Mouse (Mus musculus): ENCODE data around the gene Svs1. TPM values are rescaled to one million over a fixed set of nuclear protein-coding genes. Genes with fewer than 3 reads are reported as not detected.
A peak's percentile ranks its signal among the peaks of the same experiment; 100 is the strongest.

Gene Svs1
- polyA plus RNA-seq, 1 experiment from 2014 or later, result not detected

- Histone ChIP-seq H3K9me3 (peaks cover 5% of the 10 kb centered on the region; the same call in 1 of the 2 replicates), H3K4me3 (no peak overlapping the region), H3K4me1 (replicated peaks) (peaks cover 9% of the 10 kb centered on the region; the same call in 1 of the 2 replicates), H3K27ac (no peak overlapping the region), H3K27me3 (peaks cover 7% of the 10 kb centered on the region; the same call in 1 of the 2 replicates), H3K9ac (no peak overlapping the region), H3K36me3 (no peaks in the 10 kb centered on the region), H3K4me2 (no peak overlapping the region)
- 81% methylated on average over 4 of the region's 4 CpGs for WGBS
- no peak for ATAC-seq (ENCODE audit: low FRiP score)
These were observed 26.4 kb downstream of the Svs1 start for GRCm38 (mm10) chr6:49013023-49013422.

DNA sequence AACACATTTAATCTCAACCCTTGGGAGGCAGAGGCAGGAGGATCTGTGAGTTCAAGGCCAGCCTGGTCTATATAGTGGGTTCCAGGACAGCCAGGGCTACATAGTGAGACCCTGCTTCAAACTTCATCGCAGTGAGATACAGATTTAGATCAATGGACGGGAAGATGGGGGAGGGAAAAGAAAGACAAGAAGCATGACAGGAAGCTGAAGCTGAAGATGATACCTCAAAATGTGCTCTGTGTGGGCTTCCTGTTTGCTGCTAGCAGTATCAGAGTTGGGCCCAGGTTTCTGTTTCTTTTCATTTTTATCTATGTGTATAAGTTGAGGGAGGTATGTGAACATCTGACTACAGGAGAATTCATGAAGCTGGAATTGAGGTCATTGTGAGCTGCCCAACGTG, 26.8 kb downstream of the Svs1 start:
- Histone ChIP-seq H3K9ac (no peak overlapping the region), H3K27me3 (peaks cover 7% of the 10 kb centered on the region; the same call in 1 of the 2 replicates), H3K9me3 (peaks cover 5% of the 10 kb centered on the region; the same call in 1 of the 2 replicates), H3K4me1 (replicated peaks) (peaks cover 5% of the 10 kb centered on the region; the same call in 1 of the 2 replicates), H3K27ac (no peak overlapping the region), H3K36me3 (no peaks in the 10 kb centered on the region), H3K4me2 (no peak overlapping the region), H3K4me3 (no peak overlapping the region)
- no peak for ATAC-seq (ENCODE audit: low FRiP score)
- 89% methylated on average over 3 of the region's 3 CpGs for WGBS

- Histone ChIP-seq H3K9ac (no peak overlapping the region), H3K4me3 (no peak overlapping the region), H3K9me3 (no peaks in the 10 kb centered on the region), H3K27ac (no peak overlapping the region), H3K4me2 (no peak overlapping the region), H3K27me3 (peaks cover 4% of the 10 kb centered on the region; the same call in 1 of the 2 replicates), H3K36me3 (no peaks in the 10 kb centered on the region), H3K4me1 (replicated peaks) (peaks cover 5% of the 10 kb centered on the region)
- no peak for ATAC-seq (ENCODE audit: low FRiP score)
- 61% methylated on average over 12 of the region's 12 CpGs for WGBS
These were observed 30.5 kb downstream of the Svs1 start for GRCm38 (mm10) chr6:49017150-49017549.

GRCm38 (mm10) chr6:49019341-49019740, 32.7 kb downstream of the Svs1 start:
- H3K36me3 ChIP-seq, result no peaks in the 10 kb centered on the region
- WGBS, result 94% methylated on average over 1 of the region's 1 CpGs
- H3K4me1 ChIP-seq (replicated peaks), result peaks cover 5% of the 10 kb centered on the region
- no peak overlapping the region for H3K27ac ChIP-seq
- ATAC-seq (ENCODE audit: low FRiP score), result no peak
- no peaks in the 10 kb centered on the region for H3K9me3 ChIP-seq
- H3K9ac ChIP-seq, result no peak overlapping the region
- no peak overlapping the region for H3K4me2 ChIP-seq
- H3K27me3 ChIP-seq, result 0 out of 2 replicates have a peak, but pooled peaks cover 5% of the 10 kb centered on the region
- H3K4me3 ChIP-seq, result no peak overlapping the region

DNA sequence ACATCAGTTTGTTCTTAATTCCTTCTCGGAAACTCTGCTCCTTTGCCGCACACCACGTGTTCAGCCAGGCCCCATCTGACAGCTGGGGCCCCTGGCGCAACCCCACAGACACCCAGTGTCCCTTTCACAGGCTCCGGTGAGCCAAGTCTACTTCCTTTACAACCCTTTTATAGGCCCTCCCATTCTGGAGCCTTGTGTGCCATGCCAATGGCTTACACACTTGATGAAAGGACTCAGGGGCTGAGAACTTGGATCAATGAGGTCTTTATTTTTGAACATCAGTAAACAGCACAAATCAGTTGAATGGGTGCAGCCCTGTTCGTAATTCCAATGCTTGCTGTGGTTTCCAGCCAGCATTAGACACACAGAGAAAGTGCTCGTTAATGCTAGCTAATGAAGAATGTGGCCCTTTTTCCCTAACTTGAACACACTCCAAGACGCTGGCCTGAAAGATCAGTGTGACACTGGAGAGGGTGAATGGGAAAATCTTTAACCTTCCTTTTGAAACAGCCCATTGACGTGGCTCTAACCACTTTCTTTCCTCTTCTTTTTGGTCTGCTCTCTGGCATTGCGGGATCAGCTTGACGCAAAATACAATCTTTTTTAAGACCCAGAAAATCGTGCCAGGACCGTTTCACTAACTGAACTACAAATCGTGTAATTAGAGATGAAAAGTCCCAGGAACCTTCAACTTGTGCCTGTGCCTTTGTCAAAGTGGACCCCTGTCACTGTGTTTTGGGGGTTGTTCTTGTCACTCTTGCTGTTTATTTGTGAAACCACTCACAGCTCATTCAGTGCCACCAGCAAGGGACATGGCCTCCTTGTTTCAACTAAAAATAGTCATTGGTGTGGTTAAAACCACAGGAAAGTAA, 34.7 kb downstream of the Svs1 start:
- peaks cover 5% of the 10 kb centered on the region for H3K4me1 ChIP-seq (replicated peaks)
- no peaks in the 10 kb centered on the region for H3K9me3 ChIP-seq
- H3K9ac ChIP-seq, result no peak overlapping the region
- H3K4me2 ChIP-seq, result no peak overlapping the region
- H3K36me3 ChIP-seq, result no peaks in the 10 kb centered on the region
- ATAC-seq (ENCODE audit: low FRiP score), result peak; percentile 85
- WGBS, result 60% methylated on average over 14 of the region's 14 CpGs
- no peak overlapping the region for H3K4me3 ChIP-seq
- H3K27me3 ChIP-seq, result 0 out of 2 replicates have a peak, but pooled peaks cover 5% of the 10 kb centered on the region
- H3K27ac ChIP-seq, result no peak overlapping the region

GRCm38 (mm10) chr6:49022384-49022783, 35.7 kb downstream of the Svs1 start:
- 89% methylated on average over 2 of the region's 2 CpGs for WGBS
- no peak overlapping the region for H3K4me2 ChIP-seq

DNA sequence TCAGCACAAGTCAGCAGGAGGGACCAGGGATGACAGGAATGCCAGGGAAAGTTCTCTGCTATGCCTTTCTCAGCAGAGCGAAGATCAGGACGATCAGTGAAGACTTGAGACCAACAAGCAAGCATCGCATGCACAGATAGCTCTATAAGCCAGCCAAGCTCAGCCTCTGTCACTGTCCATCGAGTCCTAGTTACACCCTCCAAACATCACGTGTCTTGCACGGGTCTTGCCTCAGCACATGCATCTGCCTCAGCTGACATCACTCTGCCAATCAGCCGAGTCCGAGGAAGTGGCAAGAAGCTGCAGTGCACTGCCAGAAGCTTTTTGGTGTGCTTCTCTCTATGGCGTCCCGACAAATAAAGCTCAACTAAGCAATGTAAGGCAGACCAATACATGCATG, 36.7 kb downstream of the Svs1 start:
- Histone ChIP-seq H3K27ac (no peak overlapping the region), H3K27me3 (0 out of 2 replicates have a peak, but pooled peaks cover 5% of the 10 kb centered on the region), H3K4me2 (no peak overlapping the region), H3K36me3 (no peaks in the 10 kb centered on the region), H3K4me3 (no peak overlapping the region), H3K9me3 (no peaks in the 10 kb centered on the region), H3K9ac (no peak overlapping the region), H3K4me1 (replicated peaks) (peaks cover 5% of the 10 kb centered on the region)
- WGBS, result 92% methylated on average over 10 of the region's 10 CpGs
- ATAC-seq (ENCODE audit: low FRiP score), result no peak

More at GRCm38 (mm10) chr6:49022384-49022783, 35.7 kb downstream of the Svs1 start:
- H3K36me3 ChIP-seq, result no peaks in the 10 kb centered on the region
- H3K4me3 ChIP-seq, result no peak overlapping the region
- ATAC-seq (ENCODE audit: low FRiP score), result no peak
- H3K9me3 ChIP-seq, result no peaks in the 10 kb centered on the region
- 0 out of 2 replicates have a peak, but pooled peaks cover 5% of the 10 kb centered on the region for H3K27me3 ChIP-seq
- peaks cover 5% of the 10 kb centered on the region for H3K4me1 ChIP-seq (replicated peaks)
- no peak overlapping the region for H3K9ac ChIP-seq
- H3K27ac ChIP-seq, result no peak overlapping the region

DNA sequence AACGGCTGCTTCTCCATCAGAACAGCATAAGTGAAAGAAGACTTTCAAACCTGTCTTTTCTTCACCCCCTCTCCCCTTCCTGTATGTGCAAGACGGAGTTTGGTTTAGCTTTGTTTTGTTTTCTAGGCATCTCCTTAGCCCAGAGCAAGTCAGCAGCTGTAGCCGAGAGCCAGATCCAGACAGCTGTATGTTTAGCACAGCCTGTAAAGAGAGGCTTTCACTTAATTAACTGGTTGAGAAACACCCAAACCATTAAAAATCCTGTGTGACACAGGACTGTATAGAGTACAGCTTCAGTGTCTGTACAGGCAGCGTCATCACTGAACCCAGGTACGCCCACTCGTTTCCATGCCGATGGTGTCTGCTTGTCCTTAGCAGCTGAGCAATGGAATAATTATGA, 38.6 kb downstream of the Svs1 start:
- no peak for ATAC-seq (ENCODE audit: low FRiP score)
- no peak overlapping the region for H3K4me2 ChIP-seq
- H3K9me3 ChIP-seq, result no peaks in the 10 kb centered on the region
- H3K4me3 ChIP-seq, result no peak overlapping the region
- no peaks in the 10 kb centered on the region for H3K36me3 ChIP-seq
- H3K4me1 ChIP-seq (replicated peaks), result peaks cover 5% of the 10 kb centered on the region
- no peak overlapping the region for H3K27ac ChIP-seq
- H3K27me3 ChIP-seq, result 0 out of 2 replicates have a peak, but pooled peaks cover 5% of the 10 kb centered on the region
- no peak overlapping the region for H3K9ac ChIP-seq
- WGBS, result 87% methylated on average over 7 of the region's 7 CpGs

DNA sequence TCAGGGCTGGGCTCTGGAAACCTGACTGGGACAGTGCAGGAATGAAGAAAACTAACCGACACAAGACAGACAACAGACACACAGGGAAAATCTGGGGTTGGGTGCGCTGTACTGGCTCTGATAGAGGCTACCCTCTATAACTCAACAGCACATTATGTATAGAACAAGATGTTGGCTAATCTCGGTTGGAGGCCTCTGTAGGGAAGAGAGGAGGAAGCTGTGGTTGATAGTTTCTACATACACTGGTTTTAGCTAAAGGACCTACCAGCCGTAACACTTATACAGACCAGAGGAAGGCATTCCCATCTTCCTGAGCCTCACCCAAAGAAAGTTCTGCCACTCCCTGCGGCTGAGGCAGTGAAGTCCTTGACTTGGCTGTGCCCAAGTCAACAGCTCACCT, 39.8 kb downstream of the Svs1 start:
- H3K4me1 ChIP-seq (replicated peaks), result no peaks in the 10 kb centered on the region; the same call in 1 of the 2 replicates
- no peaks in the 10 kb centered on the region for H3K36me3 ChIP-seq
- no peak overlapping the region for H3K9ac ChIP-seq
- H3K4me3 ChIP-seq, result no peak overlapping the region
- no peaks in the 10 kb centered on the region for H3K9me3 ChIP-seq
- 0 out of 2 replicates have a peak, but pooled peaks cover 5% of the 10 kb centered on the region for H3K27me3 ChIP-seq
- no peak overlapping the region for H3K4me2 ChIP-seq
- ATAC-seq (ENCODE audit: low FRiP score), result no peak
- H3K27ac ChIP-seq, result no peak overlapping the region
- 88% methylated on average over 5 of the region's 5 CpGs for whole genome bisulfite sequencing

DNA sequence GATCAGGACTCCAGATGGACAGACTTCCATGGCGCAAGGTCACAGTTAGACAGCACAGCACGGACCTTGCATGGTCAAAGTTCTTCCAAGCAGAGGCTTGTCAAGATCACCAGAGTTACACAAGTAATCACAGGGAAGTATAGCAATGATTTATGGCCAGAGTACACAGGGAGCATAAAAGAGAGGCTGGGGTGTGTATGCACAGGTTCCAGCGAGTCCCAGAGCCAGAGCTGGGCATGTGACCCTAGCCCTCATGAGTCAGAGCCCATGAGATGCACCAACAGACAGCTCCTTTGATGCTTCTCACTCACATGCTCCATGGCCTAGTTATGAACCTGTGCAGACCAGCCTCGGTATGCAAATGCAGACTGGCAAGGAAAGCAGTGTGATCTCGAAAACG, 41.4 kb downstream of the Svs1 start:
- 92% methylated on average over 6 of the region's 6 CpGs for WGBS

DNA sequence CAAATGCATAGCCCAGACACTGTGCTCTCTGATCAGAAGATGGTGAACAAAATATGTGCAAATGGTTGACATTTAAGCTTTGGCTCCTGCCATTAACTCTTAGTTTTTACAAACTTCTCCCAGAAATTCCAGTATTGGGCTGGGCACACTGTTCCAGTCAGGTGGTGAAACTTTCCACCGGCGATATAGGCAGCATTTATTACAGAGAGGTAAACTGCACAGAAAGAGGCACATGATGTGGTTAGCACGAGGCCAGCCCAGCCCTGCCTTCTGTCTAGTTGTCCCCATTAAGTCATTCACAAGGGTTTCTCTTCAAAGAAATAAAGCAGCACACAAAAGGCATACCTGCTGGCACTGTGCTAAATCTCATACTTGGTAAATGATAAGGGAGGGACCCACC, 42.0 kb downstream of the Svs1 start:
- no peak overlapping the region for H3K27ac ChIP-seq
- H3K36me3 ChIP-seq, result no peaks in the 10 kb centered on the region
- 94% methylated on average over 3 of the region's 3 CpGs for WGBS
- H3K9ac ChIP-seq, result no peak overlapping the region
- no peaks in the 10 kb centered on the region for H3K9me3 ChIP-seq
- H3K27me3 ChIP-seq, result no peaks in the 10 kb centered on the region
- no peak overlapping the region for H3K4me2 ChIP-seq
- no peak overlapping the region for H3K4me3 ChIP-seq
- no peak for ATAC-seq (ENCODE audit: low FRiP score)
- H3K4me1 ChIP-seq (replicated peaks), result no peaks in the 10 kb centered on the region

More for the DNA sequence above, 41.4 kb downstream of the Svs1 start:
- H3K9ac ChIP-seq, result no peak overlapping the region
- H3K27me3 ChIP-seq, result no peaks in the 10 kb centered on the region
- no peak for ATAC-seq (ENCODE audit: low FRiP score)
- no peak overlapping the region for H3K4me2 ChIP-seq
- no peaks in the 10 kb centered on the region for H3K36me3 ChIP-seq
- H3K27ac ChIP-seq, result no peak overlapping the region
- H3K9me3 ChIP-seq, result no peaks in the 10 kb centered on the region
- no peak overlapping the region for H3K4me3 ChIP-seq
- H3K4me1 ChIP-seq (replicated peaks), result no peaks in the 10 kb centered on the region

- H3K27ac ChIP-seq, result no peak overlapping the region
- no peak overlapping the region for H3K4me2 ChIP-seq
- no peaks in the 10 kb centered on the region for H3K4me1 ChIP-seq (replicated peaks)
- 91% methylated on average over 4 of the region's 4 CpGs for WGBS
- H3K27me3 ChIP-seq, result peaks cover 15% of the 10 kb centered on the region
- no peaks in the 10 kb centered on the region for H3K36me3 ChIP-seq
- no peak overlapping the region for H3K9ac ChIP-seq
- no peak overlapping the region for H3K4me3 ChIP-seq
- H3K9me3 ChIP-seq, result no peaks in the 10 kb centered on the region
- ATAC-seq (ENCODE audit: low FRiP score), result no peak
These were observed 44.6 kb downstream of the Svs1 start for GRCm38 (mm10) chr6:49031230-49031629.

Measured in hindbrain, embryonic 13.5 days (tissue).